Mouse (Mus musculus) testis, adult 2 months (tissue): ENCODE data around the gene Prr15l.

Experiments used
- CTCF ChIP-seq: fragments of 200-500 bp; IDR thresholded peaks from 2 replicates; pipeline ENCODE4 v1.5.1; 2012; ENCODE audit warnings: low read depth, mild to moderate bottlenecking, inconsistent platforms, low read length, moderate library complexity; ENCODE audit not compliant: control insufficient read depth, insufficient read depth, insufficient replicate concordance
- POLR2A ChIP-seq: fragments of 200-500 bp; IDR thresholded peaks from 2 replicates; pipeline ENCODE4 v1.6.1; 2012; ENCODE audit warnings: low read depth, mild to moderate bottlenecking, inconsistent platforms, low read length, moderate library complexity; ENCODE audit not compliant: control insufficient read depth

DNA sequence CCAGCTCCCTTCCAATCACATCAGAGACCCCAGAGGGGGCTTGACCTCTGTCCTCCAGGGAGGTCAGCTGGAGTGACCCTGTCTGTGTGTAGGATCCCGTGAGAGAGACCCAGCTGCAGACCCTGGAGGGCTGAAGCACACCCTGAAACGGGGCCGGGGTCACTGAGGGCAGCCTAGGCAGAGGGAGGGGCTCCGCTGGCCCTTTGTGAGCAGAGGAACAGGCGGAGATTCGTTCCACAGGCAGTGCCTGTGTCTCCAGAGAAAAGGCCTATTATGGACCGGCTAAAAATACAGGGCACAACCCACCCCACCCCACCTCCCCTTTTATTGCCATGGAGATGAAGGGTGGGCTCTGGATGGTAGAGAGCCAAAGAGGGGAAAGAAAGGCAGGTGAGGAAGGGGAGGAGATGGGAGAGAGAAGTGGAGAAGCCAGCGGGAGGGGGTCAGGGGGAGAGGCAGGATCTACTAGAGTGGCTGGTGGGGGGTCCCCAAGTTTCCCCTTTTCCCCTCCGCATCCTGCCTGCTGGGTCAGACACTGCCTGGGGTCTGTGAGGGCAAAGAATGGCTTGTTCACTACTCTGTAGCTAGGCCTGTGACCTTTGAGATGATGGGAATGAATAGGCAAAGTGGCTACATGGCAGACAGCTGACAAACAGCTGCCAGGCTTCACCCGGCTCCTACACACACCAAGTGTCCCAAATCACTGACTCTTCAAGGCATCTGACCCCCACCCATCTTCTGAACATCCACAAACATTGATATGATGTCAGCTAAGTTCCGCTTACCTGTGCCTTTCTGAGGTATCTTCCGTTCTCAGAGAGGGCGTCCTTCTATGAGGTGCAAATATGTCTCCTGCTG is 28.2 kb upstream of the Prr15l start:
- TF ChIP-seq POLR2A (no peak), CTCF (no peak)
